Mouse (Mus musculus) left cerebral cortex, adult 2 months (tissue): Measurements from ENCODE around the gene Insr. TPM values are rescaled to one million over a fixed set of nuclear protein-coding genes. Genes with fewer than 3 reads are reported as not detected.
"Not testable (repeated sequence)": the region's sequence is repeated elsewhere in the genome, so short reads cannot be mapped to it uniquely, and the experiment has no call there.

Experiments
- DNase-seq, 2 experiments: peaks; one replicate each; pipeline ENCODE4 v3.0.0; 2021 to 2022; ENCODE audit warnings: low spot score in 2 of 2, mixed read lengths in 1 of 2; ENCODE audit errors: extremely low spot score in 1 of 2
- H3K27ac ChIP-seq: fragments of 200-600 bp; 2 replicates; pipeline ENCODE4 v1.8.1; 2022
- H3K4me3 ChIP-seq: fragments of 200-600 bp; 2 replicates; pipeline ENCODE4 v1.8.1; 2022
- CTCF ChIP-seq: fragments of 200-600 bp; IDR thresholded peaks from 2 replicates; pipeline ENCODE4 v1.8.1; 2022; ENCODE audit warnings: antibody characterized with exemption, mild to moderate bottlenecking, moderate library complexity
- intact Hi-C: fragments of 180-260 bp; cut with DNase I; formaldehyde crosslinking; loops from one replicate; pipeline ENCODE4 v1.15.1; 2025
- microRNA-seq, 2 experiments: library from miRNA; unstranded; fragments of <30 nt; microRNA quantifications; one replicate each; pipeline ENCODE4 v1.2.0; 2021
- total RNA-seq, 2 experiments: library from RNA; stranded (reverse); gene quantifications; 2 replicates each; pipeline ENCODE4 v1.2.3; 2021

Insr gene
- total RNA-seq, 2 experiments from 2014 or later, result 50.8 to 52.0 TPM

GRCm38 (mm10) chr8:3208729-3209128, 70.7 kb downstream of the Insr start:
- intact Hi-C loops, result no loop called here
- Histone ChIP-seq H3K27ac (peak overlapping the region; percentile 38; the same call in 1 of the 2 replicates), H3K4me3 (no peak overlapping the region)
- no peak for TF ChIP-seq CTCF
- DNase-seq, result no peak

- Histone ChIP-seq H3K27ac (no peak overlapping the region), H3K4me3 (no peak overlapping the region)
- intact Hi-C loops, result no loop called here
- TF ChIP-seq CTCF, result no peak
- no peak for DNase-seq
Observed at GRCm38 (mm10) chr8:3204758-3205443, 74.5 kb downstream of the Insr start.

GRCm38 (mm10) chr8:3202792-3203191, 76.6 kb downstream of the Insr start:
- intact Hi-C loops, result no loop called here
- H3K27ac ChIP-seq, result no peak overlapping the region
- H3K4me3 ChIP-seq, result no peak overlapping the region
- no peak for TF ChIP-seq CTCF
- no peak for DNase-seq

- intact Hi-C loops, DNase-seq, H3K4me3 ChIP-seq, H3K27ac ChIP-seq: not testable (repeated sequence)
Observed at GRCm38 (mm10) chr8:3194297-3194696, 85.1 kb downstream of the Insr start.

- intact Hi-C loops, result no loop called here
- Histone ChIP-seq H3K4me3 (no peak overlapping the region), H3K27ac (no peak overlapping the region)
- TF ChIP-seq CTCF, result no peak
- no peak for DNase-seq
Observed at GRCm38 (mm10) chr8:3191006-3191405, 88.4 kb downstream of the Insr start.

GRCm38 (mm10) chr8:3187456-3187855, 92.0 kb downstream of the Insr start:
- intact Hi-C loops, result loop anchor here (10.0 kb wide), 2 partner anchors 147 to 267 kb away; no protein-coding TSS in a partner anchor
- DNase-seq, result no peak
- no peak for TF ChIP-seq CTCF
- no peak overlapping the region for H3K27ac ChIP-seq
- no peak overlapping the region for H3K4me3 ChIP-seq

- Histone ChIP-seq H3K27ac (no peak overlapping the region), H3K4me3 (no peak overlapping the region)
- TF ChIP-seq CTCF, result peak; percentile 62
- intact Hi-C loops, result loop anchor here (10.0 kb wide), 2 partner anchors 155 to 275 kb away; no protein-coding TSS in a partner anchor
- no peak for DNase-seq
Observed at GRCm38 (mm10) chr8:3179930-3180329, 99.5 kb downstream of the Insr start.

GRCm38 (mm10) chr8:3177440-3177839, 102.0 kb downstream of the Insr start:
- Histone ChIP-seq H3K27ac (no peak overlapping the region; the same call in 1 of the 2 replicates), H3K4me3 (no peak overlapping the region)
- no peak for TF ChIP-seq CTCF
- intact Hi-C loops, result no loop called here
- DNase-seq, result no peak

- no peak for TF ChIP-seq CTCF
- intact Hi-C loops, result no loop called here
- DNase-seq, result no peak
- Histone ChIP-seq H3K4me3 (no peak overlapping the region), H3K27ac (no peak overlapping the region; the same call in 1 of the 2 replicates)
Observed at GRCm38 (mm10) chr8:3172246-3172645, 107.2 kb downstream of the Insr start.

GRCm38 (mm10) chr8:3146506-3146905, 132.9 kb downstream of the Insr start:
- no peak overlapping the region for H3K27ac ChIP-seq
- intact Hi-C loops, result no loop called here
- TF ChIP-seq CTCF, result peak; percentile 19
- no peak overlapping the region for H3K4me3 ChIP-seq
- DNase-seq, result no peak

- intact Hi-C loops, H3K27ac ChIP-seq, DNase-seq, H3K4me3 ChIP-seq: not testable (repeated sequence)
Observed at GRCm38 (mm10) chr8:3100416-3100815, 179.0 kb downstream of the Insr start.

Small RNA genes within 50 kb of the gene (microRNA-seq; reads per million reads assigned to microRNA genes)
- 0 reads per million in 2 experiments for gene Gm25775

Other genes with a start within 250 kb of the Insr start
- gene A430078G23Rik, start 73.8 kb upstream of the Insr start, total RNA-seq, result under 1 TPM in 1 of 2 experiments, not detected in 1; 0.23 TPM
- 10 to 100 TPM; 47.8 to 49.3 TPM for gene Arhgef18, start 113.4 kb upstream of the Insr start, total RNA-seq
- under 1 TPM; 0.84 to 0.88 TPM for gene Pex11g, start 188.1 kb upstream of the Insr start, total RNA-seq
- under 1 TPM in 1 of 2 experiments, not detected in 1; 0.23 TPM for gene Tex45, start 191.2 kb upstream of the Insr start, total RNA-seq
- 10 to 100 TPM; 32.4 to 34.8 TPM for gene Zfp358, start 213.5 kb upstream of the Insr start, total RNA-seq
- 10 to 100 TPM; 90.6 to 96.1 TPM for gene Mcoln1, start 220.8 kb upstream of the Insr start, total RNA-seq
- gene Pnpla6, start 235.8 kb upstream of the Insr start, total RNA-seq, result 10 to 100 TPM; 76.5 to 86.0 TPM